Mouse (Mus musculus) embryonic fibroblast, embryonic 13.5 days (primary cell): ENCODE results near the gene Cryzl1.

Experiments
- CTCF ChIP-seq: IDR thresholded peaks from 2 replicates; pipeline ENCODE4 v1.5.1; 2011; ENCODE audit warnings: mild to moderate bottlenecking, control low read depth, low read length, moderate library complexity, borderline replicate concordance; ENCODE audit not compliant: insufficient read depth
- POLR2A ChIP-seq: IDR thresholded peaks from 2 replicates; pipeline ENCODE4 v1.6.1; 2011; ENCODE audit warnings: low read depth, mild to moderate bottlenecking, control low read depth, low read length, moderate library complexity

GRCm38 (mm10) chr16:91769911-91770310, 41.1 kb upstream of the Cryzl1 start:
- TF ChIP-seq POLR2A, result no peak
- TF ChIP-seq CTCF, result no peak
